Mouse (Mus musculus) right cerebral cortex, adult 2 months (tissue): ENCODE measurements at regions not wholly inside any gene's neighbourhood (a gene's known extent, or its start where the extent isn't known, plus 50 kb on each side); places are given as distances from the start of the nearest gene placed in this dataset.
A peak's percentile ranks its signal among the peaks of the same experiment; 100 is the strongest.

Experiments
- DNase-seq, 2 experiments: peaks; one replicate each; pipeline ENCODE4 v3.0.0; 2021 to 2022; ENCODE audit warnings: low spot score in 2 of 2

GRCm38 (mm10) chr10:72056725-72057124 lies 597.9 kb upstream of the Zwint start:
- no peak for DNase-seq

- DNase-seq: no peak
Observed at GRCm38 (mm10) chr10:72071185-72071718, 583.4 kb upstream of the Zwint start.

- no peak for DNase-seq
Observed at GRCm38 (mm10) chr10:72078363-72078762, 576.3 kb upstream of the Zwint start.

- no peak for DNase-seq
Observed at GRCm38 (mm10) chr10:72096951-72097350, 557.7 kb upstream of the Zwint start.

- peak; percentile 7 to 25 for DNase-seq
Observed at GRCm38 (mm10) chr10:72099156-72099812, 555.4 kb upstream of the Zwint start.

GRCm38 (mm10) chr10:72119447-72119846 lies 535.2 kb upstream of the Zwint start:
- DNase-seq: no peak

GRCm38 (mm10) chr10:72132407-72132806 lies 522.2 kb upstream of the Zwint start:
- no peak for DNase-seq
